Mouse (Mus musculus) liver (tissue): Measurements from ENCODE around the gene Prrt3.

Experiments
- DNase-seq: peaks from one replicate; pipeline ENCODE4 v3.0.0-alpha.2; 2020; ENCODE audit warnings: mixed read lengths

The Prrt3 gene

GRCm38 (mm10) chr6:113487125-113487576, 14.6 kb downstream of the Prrt3 start:
- peak; percentile 46 for DNase-seq

DNA sequence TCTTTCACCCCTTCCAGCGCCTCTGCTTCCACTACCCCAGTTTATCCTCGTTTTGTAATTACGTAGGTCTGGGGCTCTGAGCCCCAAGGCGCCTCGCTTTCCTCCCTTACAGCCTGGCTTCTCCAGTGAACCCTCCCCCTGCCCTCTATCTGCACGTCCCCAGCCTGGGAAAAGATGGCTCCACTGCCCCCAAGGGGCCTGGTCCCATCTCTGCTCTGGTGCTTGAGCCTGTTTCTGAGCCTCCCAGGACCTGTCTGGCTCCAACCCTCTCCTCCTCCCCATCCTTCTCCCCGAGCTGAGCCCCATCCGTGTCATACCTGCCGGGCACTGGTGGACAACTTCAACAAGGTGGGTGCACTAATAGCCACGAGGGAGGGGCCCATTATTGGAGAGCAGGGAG, 18.0 kb downstream of the Prrt3 start:
- no peak for DNase-seq

GRCm38 (mm10) chr6:113483100-113483615, 18.6 kb downstream of the Prrt3 start, which contains the start of gene Creld1:
TSS of gene Creld1 (plus strand) at chr6:113483297.
- peak; percentile 96 for DNase-seq

GRCm38 (mm10) chr6:113482477-113483099, 19.1 kb downstream of the Prrt3 start:
- peak; percentile 42 for DNase-seq

GRCm38 (mm10) chr6:113480555-113481373, 21.0 kb downstream of the Prrt3 start:
- DNase-seq, result no peak

GRCm38 (mm10) chr6:113478906-113479305, 22.8 kb downstream of the Prrt3 start:
- no peak for DNase-seq

DNA sequence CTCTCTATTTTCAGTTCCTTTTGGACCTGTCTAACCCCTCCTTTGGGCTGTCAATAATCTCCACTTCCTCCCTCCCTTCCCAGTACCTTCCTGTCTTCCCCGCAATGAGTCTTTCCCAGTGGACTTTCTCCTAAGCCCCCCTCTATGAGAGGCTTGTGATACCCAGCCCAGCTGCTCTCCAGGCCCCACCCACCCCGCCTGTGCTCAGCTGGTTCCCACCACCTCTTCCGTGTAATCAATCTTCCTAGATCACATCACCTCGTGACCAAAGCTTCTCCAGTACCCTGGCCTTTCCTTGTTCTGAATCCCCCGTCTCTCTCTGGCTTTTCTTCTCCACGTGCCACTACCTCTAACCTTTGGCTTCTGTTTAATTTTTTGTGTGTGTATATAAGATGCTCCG, 24.4 kb downstream of the Prrt3 start:
- DNase-seq, result no peak

- DNase-seq, result no peak
Measured at GRCm38 (mm10) chr6:113473715-113474114, 28.0 kb downstream of the Prrt3 start.

DNA sequence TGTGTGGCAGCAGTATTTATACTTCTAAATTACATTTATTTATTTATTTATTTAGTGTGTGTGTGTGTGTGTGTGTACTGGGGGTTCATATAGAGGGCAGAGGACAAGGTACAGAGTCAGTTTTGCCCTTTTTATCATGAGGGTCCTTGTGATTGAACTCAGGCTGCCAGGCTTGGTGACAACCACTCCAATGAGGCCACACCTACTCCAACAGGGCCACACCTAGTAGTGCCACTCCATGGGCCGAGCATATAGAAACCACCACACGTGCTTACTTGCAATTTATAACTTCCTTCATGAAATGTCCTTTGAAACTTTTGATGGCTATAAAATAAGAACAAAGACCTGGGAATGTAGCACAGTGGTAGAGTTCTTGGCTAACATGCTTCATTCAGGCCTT, 28.5 kb downstream of the Prrt3 start:
- no peak for DNase-seq

DNA sequence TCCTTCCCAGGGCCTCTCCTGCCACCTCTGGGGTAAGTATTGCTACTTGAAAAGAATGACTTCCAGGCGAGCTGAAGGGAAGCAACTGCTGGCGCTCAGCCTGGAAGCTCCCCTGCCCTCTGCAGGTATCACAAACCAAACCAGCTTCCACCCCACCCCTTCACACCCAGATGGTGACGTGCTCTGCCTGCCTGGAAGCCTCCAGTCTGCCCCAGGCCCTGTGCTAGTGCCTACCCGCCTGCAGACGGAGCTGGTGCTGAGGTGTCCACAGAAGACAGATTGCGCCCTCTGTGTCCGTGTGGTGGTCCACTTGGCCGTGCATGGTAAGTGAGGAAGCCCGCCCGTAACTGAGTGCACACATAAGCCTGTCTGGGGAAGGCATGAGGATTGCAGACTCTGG, 29.7 kb downstream of the Prrt3 start:
- DNase-seq, result no peak

DNA sequence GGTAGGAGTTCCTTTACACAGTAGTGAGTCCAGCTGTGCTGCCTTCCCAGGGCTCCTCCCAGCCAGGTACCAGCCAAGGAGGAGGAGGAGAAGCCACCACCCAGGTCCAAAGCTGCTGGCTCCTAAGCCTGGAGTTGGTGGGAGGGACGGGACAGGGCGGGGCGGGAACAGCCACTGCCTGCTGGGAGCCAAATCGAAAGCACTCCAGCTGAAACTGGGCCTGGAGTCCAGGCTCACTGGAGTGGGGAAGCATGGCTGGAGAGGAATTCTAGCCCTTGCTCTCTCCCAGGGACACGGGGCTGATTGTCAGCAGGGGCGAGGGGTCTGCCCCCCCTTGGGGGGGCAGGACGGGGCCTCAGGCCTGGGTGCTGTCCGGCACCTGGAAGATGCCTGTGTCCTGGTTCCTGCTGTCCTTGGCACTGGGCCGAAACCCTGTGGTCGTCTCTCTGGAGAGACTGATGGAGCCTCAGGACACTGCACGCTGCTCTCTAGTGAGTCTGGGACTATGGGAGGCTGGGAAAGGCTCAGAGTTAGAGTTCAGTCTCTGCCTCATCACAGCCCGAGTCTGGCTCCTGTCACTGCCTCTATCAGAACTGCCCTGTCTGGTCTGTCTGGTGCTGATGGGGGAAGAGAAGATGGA, 30.3 kb downstream of the Prrt3 start, which contains the start of gene Il17rc:
Gene Il17rc (plus strand): TSS at position 131 of the 640 bp plus-strand sequence.
- peak; percentile 43 for DNase-seq

DNA sequence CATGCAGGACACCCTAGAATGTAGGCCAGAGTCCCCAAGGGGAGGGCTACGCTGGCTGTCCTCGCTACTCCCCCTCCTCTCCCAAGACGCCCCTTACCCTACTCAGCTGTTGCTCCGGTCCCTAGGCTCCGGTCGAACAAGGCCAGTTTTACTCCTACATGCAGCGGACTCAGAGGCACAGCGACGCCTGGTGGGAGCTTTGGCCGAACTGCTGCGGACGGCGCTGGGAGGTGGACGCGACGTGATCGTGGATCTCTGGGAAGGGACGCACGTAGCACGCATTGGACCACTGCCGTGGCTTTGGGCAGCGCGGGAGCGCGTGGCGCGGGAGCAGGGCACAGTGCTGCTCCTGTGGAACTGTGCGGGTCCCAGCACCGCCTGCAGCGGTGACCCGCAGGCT, 32.3 kb downstream of the Prrt3 start:
- peak; percentile 70 for DNase-seq

DNA sequence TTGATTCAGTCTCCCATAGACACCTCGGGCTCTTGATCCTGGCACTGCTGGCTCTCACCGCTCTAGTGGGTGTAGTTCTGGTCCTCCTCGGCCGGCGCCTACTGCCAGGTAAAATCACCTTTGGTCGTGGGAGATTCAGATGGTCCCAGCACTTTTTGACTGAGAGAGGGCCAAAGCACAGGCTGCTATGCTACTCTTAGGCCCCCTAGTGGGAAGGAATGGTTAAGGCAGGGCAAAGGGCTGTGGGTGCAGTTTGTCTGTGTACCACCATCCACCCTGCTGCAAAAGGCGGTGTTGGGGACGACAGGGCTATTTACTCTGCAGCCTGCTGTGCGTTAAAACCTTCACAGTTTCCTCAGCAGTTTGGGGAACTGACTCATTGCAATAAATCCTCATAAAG, 32.7 kb downstream of the Prrt3 start:
- peak; percentile 64 for DNase-seq

- DNase-seq, result no peak
Measured at GRCm38 (mm10) chr6:113468512-113468911, 33.2 kb downstream of the Prrt3 start.

DNA sequence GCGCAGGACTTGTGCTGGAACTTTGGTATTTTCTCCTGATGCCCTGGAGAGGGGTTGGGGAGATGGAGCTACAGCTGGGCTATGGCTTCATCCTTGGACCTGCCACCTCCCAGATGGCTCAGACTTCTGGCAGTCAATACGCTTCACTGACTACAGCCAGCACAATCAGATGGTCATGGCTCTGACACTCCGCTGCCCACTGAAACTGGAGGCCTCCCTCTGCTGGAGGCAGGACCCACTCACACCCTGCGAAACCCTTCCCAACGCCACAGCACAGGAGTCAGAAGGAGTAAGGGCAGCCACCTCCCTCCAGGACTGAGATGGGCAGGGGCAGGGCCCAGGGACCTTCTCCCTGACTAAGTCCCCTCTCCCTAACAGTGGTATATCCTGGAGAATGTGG, 36.1 kb downstream of the Prrt3 start:
- no peak for DNase-seq

- no peak for DNase-seq
Measured at GRCm38 (mm10) chr6:113464040-113464439, 37.7 kb downstream of the Prrt3 start.

- DNase-seq, result no peak
Measured at GRCm38 (mm10) chr6:113458635-113459034, 43.1 kb downstream of the Prrt3 start.

- DNase-seq, result no peak
Measured at GRCm38 (mm10) chr6:113457952-113458534, 43.7 kb downstream of the Prrt3 start, which contains the start of gene Il17re. TSS of gene Il17re (plus strand) at chr6:113458484.

DNA sequence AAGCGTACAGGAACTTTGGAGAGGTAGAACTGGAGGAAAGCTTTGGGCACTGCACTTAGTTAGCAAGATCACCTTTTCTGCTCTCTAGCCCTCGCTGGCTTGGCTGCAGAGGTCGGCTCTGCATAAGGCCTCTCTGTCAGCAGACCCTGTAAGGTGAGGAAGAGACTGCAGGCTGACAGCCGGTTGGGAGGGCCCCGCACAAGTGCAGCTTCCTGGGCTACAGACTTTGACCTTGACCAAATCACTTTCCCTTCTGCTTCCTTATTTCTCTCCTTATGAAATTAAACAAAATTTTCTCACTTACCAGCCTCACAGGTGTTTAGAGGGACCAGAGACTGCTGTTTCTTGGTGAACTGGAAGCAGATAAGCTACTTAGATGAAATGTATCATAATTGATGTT, 46.7 kb downstream of the Prrt3 start:
- DNase-seq, result no peak

- DNase-seq, result no peak
Measured at GRCm38 (mm10) chr6:113451839-113452238, 49.9 kb downstream of the Prrt3 start.

DNA sequence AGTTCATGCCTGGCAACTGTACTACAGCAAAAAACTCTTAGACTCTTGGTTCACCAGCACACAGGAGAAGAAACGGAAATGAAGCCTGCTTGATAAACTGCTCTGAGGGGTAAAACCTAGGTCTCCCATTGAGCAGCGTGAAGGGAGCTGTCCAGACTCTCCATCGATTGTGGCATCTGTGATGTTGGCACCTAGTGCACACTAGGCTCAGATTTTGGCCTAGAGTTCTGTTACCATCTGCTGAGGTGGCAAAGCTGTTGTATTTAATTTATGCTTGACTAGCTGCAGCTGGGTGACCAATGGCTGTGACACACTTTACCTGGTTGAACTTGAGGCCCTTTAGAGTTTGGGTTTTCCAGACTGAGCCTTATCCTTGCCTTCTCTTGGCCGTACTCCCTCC, 54.1 kb downstream of the Prrt3 start:
- no peak for DNase-seq

DNA sequence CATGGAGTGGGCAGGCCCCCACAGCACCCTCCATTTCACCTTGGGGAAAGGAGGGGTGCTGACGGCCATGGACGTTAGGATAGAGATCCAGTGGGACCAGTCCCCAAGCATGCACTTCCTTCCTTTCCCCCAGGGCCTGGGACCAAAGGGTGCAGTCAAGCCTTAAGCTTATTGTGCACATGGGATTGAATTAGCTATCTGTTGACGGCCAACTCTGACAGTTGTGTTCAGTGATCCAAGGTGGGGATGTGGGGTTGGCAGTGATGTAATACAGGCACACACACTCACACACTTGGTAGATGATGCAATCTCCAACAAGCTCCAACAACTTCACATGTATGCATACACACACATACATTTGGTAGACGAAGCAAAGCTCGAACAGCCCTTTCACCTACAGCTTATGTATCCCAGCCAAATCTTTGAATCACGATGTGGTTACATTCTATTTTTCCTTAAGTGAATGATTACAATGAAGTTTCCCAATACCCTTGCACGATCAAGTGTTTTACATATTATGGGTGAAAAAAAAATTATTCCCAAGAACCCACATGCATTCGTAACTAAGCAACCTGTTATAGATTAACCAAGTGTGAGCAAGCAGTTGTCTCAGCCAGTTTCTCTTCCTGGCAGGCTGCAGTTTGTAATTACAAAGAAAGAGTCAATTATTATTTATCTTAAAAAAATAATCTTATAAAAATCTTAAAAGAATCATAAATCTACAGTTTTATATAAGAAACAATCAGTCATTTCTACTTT, 57.3 kb downstream of the Prrt3 start:
- no peak for DNase-seq
